Comparison of ENCODE assay signal across 21 mouse cellular contexts in the genomic region with DNA sequence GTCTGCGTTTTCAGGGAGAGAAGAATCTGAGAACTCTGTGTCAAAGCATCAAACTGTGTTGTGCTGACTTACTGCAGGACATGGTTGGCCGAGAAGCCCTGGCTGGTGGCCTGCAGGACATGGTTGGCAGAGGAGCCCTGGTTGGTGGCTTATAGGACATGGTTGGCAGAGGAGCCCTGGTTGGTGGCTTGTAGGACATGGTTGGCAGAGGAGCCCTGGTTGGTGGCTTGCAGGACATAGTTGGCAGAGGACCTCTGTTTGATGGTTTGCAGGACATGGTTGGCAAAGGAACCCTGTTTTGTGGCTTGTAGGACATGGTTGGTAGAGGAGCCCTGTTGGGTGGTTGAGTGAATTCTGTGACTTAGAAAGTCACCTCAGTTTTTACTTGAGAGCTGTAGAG. TPM values are rescaled to one million over a fixed set of nuclear protein-coding genes. Genes with fewer than 3 reads are reported as not detected.
DNase-seq lines count a peak whose midpoint lies in the region; ATAC-seq lines count a peak whose summit lies in the region.
"Had no signal": no experiment of that assay in that cellular context is flagged by ENCODE, and none has a peak within 500 bp of the region (broad histone marks: within the 10 kb centered on the region; RNA-seq: fewer than 3 reads in every experiment).

No protein-coding gene starts in this region.

- intact Hi-C loops in heart, postnatal 14 days (cut with DNase I): loop anchor here (2.0 kb wide), 1 partner anchor 42 kb away; no protein-coding TSS in a partner anchor

- H3K36me3 ChIP-seq in heart, embryonic 11.5 days (ENCODE audit: control insufficient read depth, insufficient read depth, low read length): no peaks in the 10 kb centered on the region
- H3K36me3 ChIP-seq: hindbrain, embryonic 10.5 days; intestine, embryonic 15.5 days had no signal

- WGBS in heart, embryonic 11.5 days (ENCODE audit: insufficient replicate concordance): 87% methylated on average over 2 of the region's 2 CpGs

- H3K27me3 ChIP-seq in heart, embryonic 11.5 days (ENCODE audit: control insufficient read depth, insufficient read depth, low read length): no peaks in the 10 kb centered on the region
- H3K27me3 ChIP-seq: embryonic facial prominence, embryonic 13.5 days; intestine, embryonic 15.5 days; Patski had no signal

- H3K4me3 ChIP-seq in heart, embryonic 11.5 days (ENCODE audit: low read depth, low read length): no peak overlapping the region
- H3K4me3 ChIP-seq: embryonic facial prominence, embryonic 13.5 days; hindbrain, embryonic 10.5 days; intestine, embryonic 15.5 days had no signal

- no peak for ATAC-seq in heart, embryonic 11.5 days (replicated peaks; ENCODE audit: insufficient number of reproducible peaks, low FRiP score, low TSS enrichment)
- ATAC-seq: activated CD4-positive, CD25-positive, alpha-beta regulatory T cell, adult 4 months; forebrain, embryonic 14.5 days; intestine, embryonic 15.5 days; Patski had no signal

- no peak overlapping the region for H3K9ac ChIP-seq in heart, embryonic 11.5 days (ENCODE audit: low read depth, low read length)
- H3K9ac ChIP-seq: embryonic facial prominence, embryonic 13.5 days; hindbrain, embryonic 14.5 days; intestine, embryonic 15.5 days had no signal

- DNase-seq in adrenal gland, postnatal 25 days: peak; percentile 12
- DNase-seq in adrenal gland, adult 2 months: no peak
- peak; percentile 49 to 78 for DNase-seq in heart, adult 18-20 months
- peak; percentile 22 to 43 for DNase-seq in heart, postnatal 14 days
- DNase-seq in heart, postnatal 4 days: no peak
- DNase-seq: adrenal gland, adult 8-10 months; cerebellum, adult 11 months; cerebellum, adult 8-10 months; cerebellum, postnatal 25 days; gastrocnemius, adult 2 months; gastrocnemius, postnatal 25 days; kidney, adult 18-20 months had no signal

- H3K27ac ChIP-seq in heart, embryonic 11.5 days (ENCODE audit: low read depth, low read length): no peak overlapping the region
- H3K27ac ChIP-seq: embryonic facial prominence, embryonic 13.5 days; gastrocnemius, adult 2 months; hindbrain, embryonic 14.5 days; intestine, embryonic 15.5 days had no signal

- no peak overlapping the region for H3K4me2 ChIP-seq in heart, embryonic 11.5 days
- H3K4me2 ChIP-seq: embryonic facial prominence, embryonic 13.5 days; hindbrain, embryonic 14.5 days; intestine, embryonic 15.5 days had no signal

- H3K9me3 ChIP-seq in heart, embryonic 11.5 days (replicated peaks; ENCODE audit: control insufficient read depth, low read length): no peaks in the 10 kb centered on the region
- H3K9me3 ChIP-seq: embryonic facial prominence, embryonic 13.5 days; hindbrain, embryonic 10.5 days; intestine, embryonic 15.5 days had no signal

- H3K4me1 ChIP-seq in heart, embryonic 11.5 days (ENCODE audit: control insufficient read depth, insufficient read depth, low read length): peaks cover 28% of the 10 kb centered on the region

RNA-seq across cellular contexts. Expression of a gene that starts 7.9 kb away (rescaled TPM):
- 26.5 and 32.9 TPM in 2 replicates for total RNA-seq in adrenal gland, postnatal 25 days (2021)
- 10 to 100 TPM; 30.7 to 69.6 TPM for total RNA-seq in adrenal gland, adult 2 months (2021)
- 80.5 and 129 TPM in 2 replicates for polyA plus RNA-seq in adrenal gland, adult 2 months (2012; rRNA removed)
- total RNA-seq in heart, adult 18-20 months (2021): 10 to 100 TPM; 19.5 to 22.9 TPM
- 65.0 and 94.5 TPM in 2 replicates for polyA plus RNA-seq in heart, embryonic 11.5 days (2014; fragmentation: Nextera tagmentation; extraction: Ambion mirVana)
- total RNA-seq in heart, postnatal 14 days (2021): 10 to 100 TPM; 17.1 to 22.3 TPM
- 10 to 100 TPM; 20.0 to 24.1 TPM for total RNA-seq in heart, postnatal 4 days (2021)
- total RNA-seq: CH12.LX had no signal

Comparison
In these comparisons a context has a peak if more than half of its experiments do, and no peak if none do; other contexts are left out.
1. DNase-seq: peak in adrenal gland, postnatal 25 days (single experiment), heart, adult 18-20 months (2 of 2) and heart, postnatal 14 days (2 of 2); none in adrenal gland, adult 2 months (single experiment) and heart, postnatal 4 days (single experiment).